Mouse (Mus musculus) midbrain, embryonic 16.5 days (tissue): Measurements from ENCODE around the gene Ddx19a. TPM values are rescaled to one million over a fixed set of nuclear protein-coding genes. Genes with fewer than 3 reads are reported as not detected.
"Not testable (repeated sequence)": the region's sequence is repeated elsewhere in the genome, so short reads cannot be mapped to it uniquely, and the experiment has no call there.

ENCODE experiments used
- ATAC-seq: fragments of 200-750 bp; cut with Nextera tagmentation; 2 replicates; pipeline ENCODE4 v1.8.0; 2017; ENCODE audit warnings: moderate TSS enrichment
- H3K27ac ChIP-seq: fragments of 300-500 bp; sonication (generic); 2 replicates; pipeline ENCODE4 v1.5.1; 2014; ENCODE audit warnings: mild to moderate bottlenecking, low read length, mixed read lengths
- H3K27me3 ChIP-seq: fragments of 300-500 bp; sonication (generic); 2 replicates; pipeline ENCODE4 v1.6.1; 2014; ENCODE audit warnings: low read depth, low read length, mixed read lengths; ENCODE audit not compliant: control insufficient read depth, insufficient read depth
- H3K36me3 ChIP-seq: fragments of 300-500 bp; sonication (generic); 2 replicates; pipeline ENCODE4 v1.6.1; 2014; ENCODE audit warnings: mild to moderate bottlenecking, low read length, moderate library complexity, mixed read lengths; ENCODE audit not compliant: control insufficient read depth, insufficient read depth
- H3K4me1 ChIP-seq: fragments of 300-500 bp; sonication (generic); 2 replicates; pipeline ENCODE4 v1.6.1; 2014; ENCODE audit warnings: mild to moderate bottlenecking, low read length, mixed read lengths; ENCODE audit not compliant: control insufficient read depth, insufficient read depth
- H3K4me2 ChIP-seq: fragments of 300-500 bp; sonication (generic); 2 replicates; pipeline ENCODE4 v1.6.1; 2014; ENCODE audit warnings: mild to moderate bottlenecking, low read length, mixed read lengths
- H3K4me3 ChIP-seq: fragments of 300-500 bp; sonication (generic); 2 replicates; pipeline ENCODE4 v1.5.1; 2014; ENCODE audit warnings: low read depth, mild to moderate bottlenecking, low read length, moderate library complexity, mixed read lengths
- H3K9ac ChIP-seq: fragments of 300-500 bp; sonication (generic); 2 replicates; pipeline ENCODE4 v1.6.1; 2014; ENCODE audit warnings: low read depth, low read length, mixed read lengths
- H3K9me3 ChIP-seq: fragments of 300-500 bp; sonication (generic); replicated peaks from 2 replicates; pipeline ENCODE4 v1.6.1; 2014; ENCODE audit warnings: mild to moderate bottlenecking, low read length, mixed read lengths; ENCODE audit not compliant: control insufficient read depth, poor library complexity, severe bottlenecking
- WGBS: fragments of 180-500 bp; shearing (Covaris S2); extraction: QIAGEN DNeasy Blood & Tissue Kit; methylation state at CpG from one replicate; pipeline ENCODE4 v1.1.7; 2014; 5-methylcytosine and 5-hydroxymethylcytosine counted together
- polyA plus RNA-seq: library from polyadenylated mRNA; unstranded; fragments of >200 nt; fragmentation: Nextera tagmentation; extraction: Ambion mirVana; gene quantifications from 2 replicates; pipeline ENCODE4 v1.2.1, GENCODE M21; 2015

Ddx19a gene
- polyA plus RNA-seq, 1 experiment from 2014 or later, result 10.4 TPM

GRCm38 (mm10) chr8:110981304-110981703 is 16.3 kb downstream of the Ddx19a start:
- H3K36me3 ChIP-seq, result peaks cover 24% of the 10 kb centered on the region
- 91% methylated on average over 2 of the region's 2 CpGs for WGBS
- H3K27ac ChIP-seq, result no peak overlapping the region
- H3K27me3 ChIP-seq, result no peaks in the 10 kb centered on the region
- no peaks in the 10 kb centered on the region for H3K4me1 ChIP-seq
- H3K4me2 ChIP-seq, result no peak overlapping the region
- H3K9ac ChIP-seq, result no peak overlapping the region
- no peaks in the 10 kb centered on the region for H3K9me3 ChIP-seq
- ATAC-seq, result no peak
- H3K4me3 ChIP-seq, result no peak overlapping the region

- ATAC-seq, H3K27me3 ChIP-seq, H3K4me2 ChIP-seq, H3K9ac ChIP-seq, H3K4me1 ChIP-seq, H3K9me3 ChIP-seq, H3K27ac ChIP-seq, H3K4me3 ChIP-seq: not testable (repeated sequence)
- 90% methylated on average over 2 of the region's 2 CpGs for WGBS
- peaks cover 17% of the 10 kb centered on the region for H3K36me3 ChIP-seq
These were observed 19.6 kb downstream of the Ddx19a start for GRCm38 (mm10) chr8:110977987-110978386.

GRCm38 (mm10) chr8:110976532-110976931 is 21.1 kb downstream of the Ddx19a start:
- H3K9ac ChIP-seq, H3K4me3 ChIP-seq, H3K4me1 ChIP-seq, H3K27me3 ChIP-seq, ATAC-seq, H3K9me3 ChIP-seq, H3K4me2 ChIP-seq, H3K27ac ChIP-seq: not testable (repeated sequence)
- WGBS, result 96% methylated on average over 8 of the region's 8 CpGs
- peaks cover 13% of the 10 kb centered on the region for H3K36me3 ChIP-seq

- peaks cover 7% of the 10 kb centered on the region for H3K4me1 ChIP-seq
- H3K4me3 ChIP-seq, result peak overlapping the region; percentile 57
- WGBS, result 4% methylated on average over 45 of the region's 45 CpGs
- H3K27me3 ChIP-seq, result no peaks in the 10 kb centered on the region
- H3K9me3 ChIP-seq, result no peaks in the 10 kb centered on the region
- peak overlapping the region; percentile 68; the same call in 1 of the 2 replicates for H3K27ac ChIP-seq
- H3K9ac ChIP-seq, result peak overlapping the region; percentile 65
- peaks cover 6% of the 10 kb centered on the region for H3K36me3 ChIP-seq
- peak; percentile 98 for ATAC-seq
- peak overlapping the region; percentile 92 for H3K4me2 ChIP-seq
These were observed 27.5 kb downstream of the Ddx19a start for GRCm38 (mm10) chr8:110969910-110970770.

- no peak overlapping the region for H3K4me3 ChIP-seq
- H3K36me3 ChIP-seq, result no peaks in the 10 kb centered on the region; the same call in 1 of the 2 replicates
- no peaks in the 10 kb centered on the region for H3K9me3 ChIP-seq
- no peak for ATAC-seq
- 83% methylated on average over 9 of the region's 9 CpGs for WGBS
- no peak overlapping the region for H3K9ac ChIP-seq
- H3K4me2 ChIP-seq, result no peak overlapping the region
- no peaks in the 10 kb centered on the region for H3K27me3 ChIP-seq
- no peak overlapping the region for H3K27ac ChIP-seq
- H3K4me1 ChIP-seq, result peaks cover 7% of the 10 kb centered on the region
These were observed 30.3 kb downstream of the Ddx19a start for GRCm38 (mm10) chr8:110967326-110967725.

- Histone ChIP-seq H3K4me1 (peaks cover 7% of the 10 kb centered on the region), H3K9me3 (no peaks in the 10 kb centered on the region), H3K36me3 (no peaks in the 10 kb centered on the region; the same call in 1 of the 2 replicates), H3K27me3 (no peaks in the 10 kb centered on the region), H3K9ac (no peak overlapping the region), H3K4me3 (no peak overlapping the region), H3K27ac (no peak overlapping the region), H3K4me2 (no peak overlapping the region)
- ATAC-seq, result no peak
- WGBS, result 84% methylated on average over 8 of the region's 8 CpGs
These were observed 31.0 kb downstream of the Ddx19a start for GRCm38 (mm10) chr8:110966586-110966985.

GRCm38 (mm10) chr8:110965594-110965993 is 32.0 kb downstream of the Ddx19a start:
- no peaks in the 10 kb centered on the region for H3K27me3 ChIP-seq
- no peaks in the 10 kb centered on the region; the same call in 1 of the 2 replicates for H3K36me3 ChIP-seq
- H3K4me1 ChIP-seq, result peaks cover under 1% of the 10 kb centered on the region; the same call in 1 of the 2 replicates
- 76% methylated on average over 7 of the region's 7 CpGs for WGBS
- H3K4me3 ChIP-seq, result no peak overlapping the region
- H3K4me2 ChIP-seq, result no peak overlapping the region
- no peak for ATAC-seq
- no peak overlapping the region for H3K27ac ChIP-seq
- H3K9ac ChIP-seq, result no peak overlapping the region
- no peaks in the 10 kb centered on the region for H3K9me3 ChIP-seq

- WGBS, result 68% methylated on average over 7 of the region's 7 CpGs
- no peak for ATAC-seq
- H3K27ac ChIP-seq, result 0 out of 2 replicates have a peak overlapping the region, but pooled peaks have one; percentile 9
These were observed 32.9 kb downstream of the Ddx19a start for GRCm38 (mm10) chr8:110964666-110965065.

GRCm38 (mm10) chr8:110963051-110963450 is 34.5 kb downstream of the Ddx19a start:
- Histone ChIP-seq H3K27ac (no peak overlapping the region), H3K4me2 (no peak overlapping the region), H3K4me3 (no peak overlapping the region), H3K9ac (no peak overlapping the region), H3K36me3 (peaks cover 8% of the 10 kb centered on the region), H3K9me3 (no peaks in the 10 kb centered on the region), H3K27me3 (no peaks in the 10 kb centered on the region), H3K4me1 (no peaks in the 10 kb centered on the region)
- no peak for ATAC-seq
- WGBS, result 75% methylated on average over 2 of the region's 2 CpGs

More at GRCm38 (mm10) chr8:110964666-110965065, 32.9 kb downstream of the Ddx19a start:
- Histone ChIP-seq H3K4me1 (no peaks in the 10 kb centered on the region), H3K27me3 (no peaks in the 10 kb centered on the region), H3K4me3 (no peak overlapping the region), H3K36me3 (peaks cover 5% of the 10 kb centered on the region), H3K9me3 (no peaks in the 10 kb centered on the region), H3K9ac (no peak overlapping the region), H3K4me2 (no peak overlapping the region)
